Comparison of ENCODE assay signal across 8 mouse cellular contexts in the genomic region with DNA sequence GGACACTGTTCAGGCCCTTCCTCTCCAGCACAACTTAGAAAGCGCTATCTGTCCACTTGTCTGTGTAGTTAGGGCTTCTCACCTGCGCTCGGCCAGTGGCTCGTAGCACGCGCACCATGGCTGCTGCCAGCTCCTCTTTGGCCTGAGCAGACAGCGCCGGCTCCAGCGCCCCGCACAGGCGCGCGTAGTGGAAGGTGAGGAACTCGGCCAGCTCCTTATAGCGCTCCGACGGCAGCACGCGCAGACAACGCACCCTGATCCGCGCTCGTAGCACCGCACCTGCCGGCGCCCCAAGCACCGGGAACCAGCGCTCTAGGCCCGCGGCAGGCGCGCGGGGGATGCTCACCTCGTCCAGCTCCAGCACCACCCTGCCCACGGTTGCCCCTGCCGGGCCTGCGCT. TPM values are rescaled to one million over a fixed set of nuclear protein-coding genes. Genes with fewer than 3 reads are reported as not detected.
DNase-seq lines count a peak whose midpoint lies in the region; ATAC-seq and TF ChIP-seq lines count a peak whose summit lies in the region.

No protein-coding gene starts in this region.

- ATAC-seq in lung, embryonic 15.5 days (ENCODE audit: borderline replicate concordance, extremely low read depth, low FRiP score, low TSS enrichment) = no peak
- no peak for ATAC-seq in forebrain, embryonic 15.5 days (replicated peaks)
- ATAC-seq in limb, embryonic 14.5 days (ENCODE audit: low FRiP score, low read depth) = no peak
- ATAC-seq in stomach, embryonic 15.5 days (ENCODE audit: insufficient read depth, low FRiP score, low read depth) = no peak

- H3K9me3 ChIP-seq in lung, embryonic 15.5 days = no peaks in the 10 kb centered on the region
- no peaks in the 10 kb centered on the region for H3K9me3 ChIP-seq in forebrain, embryonic 15.5 days
- no peaks in the 10 kb centered on the region for H3K9me3 ChIP-seq in limb, embryonic 14.5 days (ENCODE audit: control insufficient read depth, low read length)
- H3K9me3 ChIP-seq in stomach, embryonic 15.5 days = no peaks in the 10 kb centered on the region

- 5% methylated on average over 37 of the region's 37 CpGs for WGBS in lung, embryonic 15.5 days
- 3% methylated on average over 37 of the region's 37 CpGs for WGBS in forebrain, embryonic 15.5 days
- WGBS in limb, embryonic 14.5 days = 3% methylated on average over 37 of the region's 37 CpGs
- WGBS in stomach, embryonic 15.5 days = 14% methylated on average over 31 of the region's 37 CpGs

- no peak overlapping the region for H3K9ac ChIP-seq in lung, embryonic 15.5 days
- H3K9ac ChIP-seq in forebrain, embryonic 15.5 days (replicated peaks) = no peak overlapping the region
- H3K9ac ChIP-seq in limb, embryonic 14.5 days (ENCODE audit: low read depth, low read length, severe bottlenecking) = no peak overlapping the region
- H3K9ac ChIP-seq in stomach, embryonic 15.5 days = no peak overlapping the region

- peaks cover 12% of the 10 kb centered on the region; the same call in 1 of the 2 replicates for H3K4me1 ChIP-seq in lung, embryonic 15.5 days
- H3K4me1 ChIP-seq in forebrain, embryonic 15.5 days = peaks cover 6% of the 10 kb centered on the region; the same call in 1 of the 2 replicates
- H3K4me1 ChIP-seq in limb, embryonic 14.5 days (ENCODE audit: control insufficient read depth, insufficient read depth, low read length) = 0 out of 2 replicates have a peak, but pooled peaks cover 4% of the 10 kb centered on the region
- H3K4me1 ChIP-seq in stomach, embryonic 15.5 days = peaks cover 4% of the 10 kb centered on the region; the same call in 1 of the 2 replicates

- H3K27me3 ChIP-seq in lung, embryonic 15.5 days = peaks cover 82% of the 10 kb centered on the region
- H3K27me3 ChIP-seq in forebrain, embryonic 15.5 days = peaks cover 77% of the 10 kb centered on the region
- peaks cover 73% of the 10 kb centered on the region for H3K27me3 ChIP-seq in limb, embryonic 14.5 days (ENCODE audit: control insufficient read depth, insufficient read depth, low read length)
- peaks cover 73% of the 10 kb centered on the region for H3K27me3 ChIP-seq in stomach, embryonic 15.5 days (replicated peaks)

- no peak overlapping the region for H3K27ac ChIP-seq in lung, embryonic 15.5 days
- no peak overlapping the region for H3K27ac ChIP-seq in forebrain, embryonic 15.5 days (replicated peaks)
- no peak overlapping the region for H3K27ac ChIP-seq in limb, embryonic 14.5 days (replicated peaks; ENCODE audit: low read depth, low read length)
- H3K27ac ChIP-seq in stomach, embryonic 15.5 days = no peak overlapping the region

- H3K4me3 ChIP-seq in lung, embryonic 15.5 days = peak overlapping the region; percentile 13
- H3K4me3 ChIP-seq in forebrain, embryonic 15.5 days = peak overlapping the region; percentile 22
- peak overlapping the region; percentile 24 for H3K4me3 ChIP-seq in limb, embryonic 14.5 days (replicated peaks; ENCODE audit: low read length)
- peak overlapping the region; percentile 22 for H3K4me3 ChIP-seq in stomach, embryonic 15.5 days (replicated peaks)

- H3K36me3 ChIP-seq in lung, embryonic 15.5 days = no peaks in the 10 kb centered on the region
- no peaks in the 10 kb centered on the region for H3K36me3 ChIP-seq in forebrain, embryonic 15.5 days
- H3K36me3 ChIP-seq in limb, embryonic 14.5 days (ENCODE audit: control insufficient read depth, insufficient read depth, low read length) = no peaks in the 10 kb centered on the region
- no peaks in the 10 kb centered on the region for H3K36me3 ChIP-seq in stomach, embryonic 15.5 days

- DNase-seq in lung, adult 18-20 months = no peak
- no peak for DNase-seq in limb, embryonic 14.5 days (ENCODE audit: low spot score)
- no peak for DNase-seq in layer of hippocampus, adult 9-10 months (ENCODE audit: low spot score)
- no peak for DNase-seq in thymus, adult 18-20 months
- no peak for DNase-seq in right cerebral cortex, postnatal 10 days (ENCODE audit: low spot score in 2 of 2)

- no peak for TF ChIP-seq POLR2A in limb, embryonic 14.5 days (IDR thresholded peaks at IDR 0.05; ENCODE audit: borderline replicate concordance, extremely low read depth, insufficient read depth, insufficient read length)

- H3K4me2 ChIP-seq in lung, embryonic 15.5 days = peak overlapping the region; percentile 46
- peak overlapping the region; percentile 30 for H3K4me2 ChIP-seq in forebrain, embryonic 15.5 days (replicated peaks)
- H3K4me2 ChIP-seq in limb, embryonic 14.5 days (replicated peaks; ENCODE audit: low read depth, low read length, severe bottlenecking) = peak overlapping the region; percentile 33
- peak overlapping the region; percentile 49 for H3K4me2 ChIP-seq in stomach, embryonic 15.5 days

RNA-seq across cellular contexts. Expression of a gene that starts 7.0 kb away (rescaled TPM):
- 24.9 and 26.9 TPM in 2 replicates for polyA plus RNA-seq in lung, embryonic 15.5 days (2015; fragmentation: Nextera tagmentation; extraction: Ambion mirVana)
- 38.8 and 40.3 TPM in 2 replicates for polyA plus RNA-seq in forebrain, embryonic 15.5 days (2015; fragmentation: Nextera tagmentation; extraction: Ambion mirVana)
- 63.8 and 80.0 TPM in 2 replicates for polyA plus RNA-seq in limb, embryonic 14.5 days (2012; rRNA removed)
- 36.0 and 41.1 TPM in 2 replicates for polyA plus RNA-seq in limb, embryonic 14.5 days (2014; fragmentation: Nextera tagmentation; extraction: Ambion mirVana)
- polyA plus RNA-seq in stomach, embryonic 15.5 days (2015; fragmentation: Nextera tagmentation; extraction: Ambion mirVana) = 26.2 and 31.2 TPM in 2 replicates

RNA-seq across cellular contexts. Expression of a gene that starts 7.1 kb away (rescaled TPM):
- 1.7 and 5.5 TPM in 2 replicates for polyA plus RNA-seq in lung, embryonic 15.5 days (2015; fragmentation: Nextera tagmentation; extraction: Ambion mirVana)
- 0.56 and 0.64 TPM in 2 replicates for polyA plus RNA-seq in forebrain, embryonic 15.5 days (2015; fragmentation: Nextera tagmentation; extraction: Ambion mirVana)
- polyA plus RNA-seq in limb, embryonic 14.5 days (2012; rRNA removed) = 2.9 and 3.0 TPM in 2 replicates
- polyA plus RNA-seq in limb, embryonic 14.5 days (2014; fragmentation: Nextera tagmentation; extraction: Ambion mirVana) = 1.9 and 2.0 TPM in 2 replicates
- 2.1 TPM in 2 replicates for polyA plus RNA-seq in stomach, embryonic 15.5 days (2015; fragmentation: Nextera tagmentation; extraction: Ambion mirVana)

RNA-seq across cellular contexts. Expression of a gene that starts 27.7 kb away (rescaled TPM):
- 0.26 and 1.2 TPM in 2 replicates for polyA plus RNA-seq in lung, embryonic 15.5 days (2015; fragmentation: Nextera tagmentation; extraction: Ambion mirVana)
- not detected in 2 replicates for polyA plus RNA-seq in forebrain, embryonic 15.5 days (2015; fragmentation: Nextera tagmentation; extraction: Ambion mirVana)
- polyA plus RNA-seq in limb, embryonic 14.5 days (2012; rRNA removed) = 0.20 and 0.30 TPM in 2 replicates
- 0.23 and 0.32 TPM in 2 replicates for polyA plus RNA-seq in limb, embryonic 14.5 days (2014; fragmentation: Nextera tagmentation; extraction: Ambion mirVana)
- polyA plus RNA-seq in stomach, embryonic 15.5 days (2015; fragmentation: Nextera tagmentation; extraction: Ambion mirVana) = 0.26 and 0.45 TPM in 2 replicates

RNA-seq across cellular contexts. Expression of a gene that starts 45.9 kb away (rescaled TPM):
- polyA plus RNA-seq in lung, embryonic 15.5 days (2015; fragmentation: Nextera tagmentation; extraction: Ambion mirVana) = 85.0 and 104 TPM in 2 replicates
- polyA plus RNA-seq in forebrain, embryonic 15.5 days (2015; fragmentation: Nextera tagmentation; extraction: Ambion mirVana) = 138 and 140 TPM in 2 replicates
- polyA plus RNA-seq in limb, embryonic 14.5 days (2012; rRNA removed) = 157 and 162 TPM in 2 replicates
- 67.5 and 74.0 TPM in 2 replicates for polyA plus RNA-seq in limb, embryonic 14.5 days (2014; fragmentation: Nextera tagmentation; extraction: Ambion mirVana)
- 83.5 and 91.1 TPM in 2 replicates for polyA plus RNA-seq in stomach, embryonic 15.5 days (2015; fragmentation: Nextera tagmentation; extraction: Ambion mirVana)

RNA-seq across cellular contexts. Expression of a gene that starts 56.3 kb away (rescaled TPM):
- polyA plus RNA-seq in lung, embryonic 15.5 days (2015; fragmentation: Nextera tagmentation; extraction: Ambion mirVana) = 0.69 and 1.3 TPM in 2 replicates
- polyA plus RNA-seq in forebrain, embryonic 15.5 days (2015; fragmentation: Nextera tagmentation; extraction: Ambion mirVana) = 0.23 TPM in 1 of 2 replicates, not detected in the other
- polyA plus RNA-seq in limb, embryonic 14.5 days (2012; rRNA removed) = 5.3 and 5.5 TPM in 2 replicates
- polyA plus RNA-seq in limb, embryonic 14.5 days (2014; fragmentation: Nextera tagmentation; extraction: Ambion mirVana) = 11.3 and 14.0 TPM in 2 replicates
- polyA plus RNA-seq in stomach, embryonic 15.5 days (2015; fragmentation: Nextera tagmentation; extraction: Ambion mirVana) = 5.2 and 8.9 TPM in 2 replicates
